Mouse (Mus musculus): ENCODE data around the gene Coq9.

Gene Coq9

GRCm38 (mm10) chr8:94870003-94870402 is 31.9 kb downstream of the Coq9 start:
- no peak for DNase-seq (ENCODE audit: low spot score)

GRCm38 (mm10) chr8:94870474-94871107 is 32.5 kb downstream of the Coq9 start:
- DNase-seq (ENCODE audit: low spot score) = no peak

GRCm38 (mm10) chr8:94871108-94871894 is 33.2 kb downstream of the Coq9 start:
- peak; percentile 66 for DNase-seq (ENCODE audit: low spot score)

GRCm38 (mm10) chr8:94872156-94872555 is 34.0 kb downstream of the Coq9 start:
- DNase-seq (ENCODE audit: low spot score) = no peak

- no peak for DNase-seq (ENCODE audit: low spot score)
Measured at GRCm38 (mm10) chr8:94872576-94872975, 34.5 kb downstream of the Coq9 start.

GRCm38 (mm10) chr8:94874358-94874757 is 36.2 kb downstream of the Coq9 start:
- no peak for DNase-seq (ENCODE audit: low spot score)

- no peak for DNase-seq (ENCODE audit: low spot score)
Measured at GRCm38 (mm10) chr8:94875096-94875870, 37.2 kb downstream of the Coq9 start.

GRCm38 (mm10) chr8:94875871-94876150 is 37.7 kb downstream of the Coq9 start:
- no peak for DNase-seq (ENCODE audit: low spot score)

- no peak for DNase-seq (ENCODE audit: low spot score)
Measured at GRCm38 (mm10) chr8:94876197-94876730, 38.1 kb downstream of the Coq9 start, which contains the start of gene Dok4. Gene Dok4 (minus strand): TSS chr8:94876330.

GRCm38 (mm10) chr8:94876820-94877219 is 38.7 kb downstream of the Coq9 start:
- no peak for DNase-seq (ENCODE audit: low spot score)

GRCm38 (mm10) chr8:94880742-94881141 is 42.6 kb downstream of the Coq9 start:
- DNase-seq (ENCODE audit: low spot score) = no peak

GRCm38 (mm10) chr8:94888383-94889036 is 50.4 kb downstream of the Coq9 start:
- DNase-seq (ENCODE audit: low spot score) = no peak

- no peak for DNase-seq (ENCODE audit: low spot score)
Measured at GRCm38 (mm10) chr8:94892917-94893316, 54.8 kb downstream of the Coq9 start.

- no peak for DNase-seq (ENCODE audit: low spot score)
Measured at GRCm38 (mm10) chr8:94899262-94899661, 61.1 kb downstream of the Coq9 start.

GRCm38 (mm10) chr8:94900617-94901016 is 62.5 kb downstream of the Coq9 start:
- DNase-seq (ENCODE audit: low spot score) = no peak

GRCm38 (mm10) chr8:94901031-94901430 is 62.9 kb downstream of the Coq9 start:
- no peak for DNase-seq (ENCODE audit: low spot score)

GRCm38 (mm10) chr8:94903709-94904108 is 65.6 kb downstream of the Coq9 start:
- no peak for DNase-seq (ENCODE audit: low spot score)

All from left cerebral cortex, adult 11 months (tissue).